Mouse (Mus musculus) T-helper 2 cell (primary cell): ENCODE measurements at regions not wholly inside any gene's neighbourhood (a gene's known extent, or its start where the extent isn't known, plus 50 kb on each side); places are given as distances from the start of the nearest gene placed in this dataset.

Source experiments
- in situ Hi-C: fragments of 300-600 bp; cut with MboI, MseI; formaldehyde crosslinking; loops from one replicate; pipeline ENCODE4 v1.15.1; 2025; ENCODE audit warnings: high pct_unique_total_duplicates

DNA sequence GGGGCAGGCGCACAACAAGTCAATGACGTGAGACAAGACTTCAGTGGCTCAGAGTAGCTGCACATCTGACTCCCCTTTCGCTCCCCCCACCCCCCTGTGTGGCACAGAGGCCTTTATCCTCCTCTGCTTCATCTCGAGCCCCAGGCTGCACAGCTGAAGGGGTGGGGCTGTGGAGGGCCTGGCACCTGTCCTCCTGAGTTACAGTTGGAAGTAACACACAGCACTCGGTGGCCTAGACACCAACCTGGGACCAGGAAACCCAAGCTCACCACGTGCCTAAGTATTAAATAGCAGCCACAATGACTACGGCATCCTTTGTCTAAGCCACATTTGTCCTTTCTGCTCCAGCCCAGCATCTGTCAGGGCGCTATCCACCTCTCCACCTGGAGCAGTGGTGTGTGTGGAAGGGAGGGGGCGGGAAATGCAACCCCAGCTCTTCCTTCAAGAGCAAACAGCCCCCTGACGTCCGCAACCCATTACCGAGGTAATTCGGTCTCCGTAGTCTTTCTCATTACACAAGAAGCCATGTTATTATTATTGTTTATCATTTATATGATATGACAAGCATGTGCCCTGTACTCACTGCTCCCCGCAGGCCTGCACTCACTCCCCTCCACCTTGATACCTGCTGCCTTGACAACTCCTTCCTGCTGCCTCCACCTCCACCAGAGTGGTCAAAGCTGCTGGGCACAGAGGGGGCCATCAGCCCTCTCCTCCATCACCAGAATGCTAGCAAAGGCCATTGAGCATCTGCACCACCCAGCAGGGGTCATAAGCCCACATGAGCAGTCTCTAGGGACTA is 73.7 kb upstream of the Igsf21 start:
- in situ Hi-C loops = no loop called here

DNA sequence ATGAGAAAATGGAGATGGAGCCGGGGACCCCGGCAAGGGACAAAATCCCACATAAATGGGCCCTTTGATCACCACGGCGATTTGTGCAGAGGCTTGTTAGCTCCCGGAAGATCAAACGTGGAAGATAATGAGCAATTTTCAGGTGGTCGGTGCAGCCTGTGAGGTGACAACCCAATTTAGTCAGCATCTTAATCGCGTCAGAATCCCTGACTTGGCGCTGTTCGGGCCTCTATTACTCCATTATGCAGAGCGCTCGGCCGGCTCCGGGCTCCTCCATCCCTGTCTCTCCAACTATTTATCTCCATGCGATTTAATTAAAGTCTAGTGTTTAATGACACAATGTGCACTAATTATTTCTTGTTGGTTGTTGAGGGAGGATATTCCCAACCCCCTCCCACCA is 66.1 kb upstream of the Igsf21 start:
- in situ Hi-C loops = no loop called here

DNA sequence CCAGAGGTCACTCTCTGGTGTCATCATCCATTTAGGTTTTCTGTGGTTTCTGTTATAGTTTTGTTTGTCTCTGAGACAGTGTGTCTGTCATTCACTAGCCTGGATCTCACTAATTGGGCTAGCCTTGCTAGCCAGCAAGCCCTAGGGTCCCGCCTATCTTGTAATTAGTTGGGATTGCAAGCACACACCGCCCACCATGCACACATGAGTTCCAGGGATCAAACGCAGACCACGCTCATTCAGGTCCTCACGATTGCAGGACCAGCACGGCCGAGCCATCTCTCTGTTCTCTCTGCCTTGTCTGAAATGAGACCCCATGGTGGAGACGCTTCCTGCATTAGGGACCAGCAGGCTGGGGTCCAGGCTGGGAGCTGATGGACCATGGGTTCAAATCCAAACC is 60.9 kb upstream of the Igsf21 start:
- in situ Hi-C loops = no loop called here

DNA sequence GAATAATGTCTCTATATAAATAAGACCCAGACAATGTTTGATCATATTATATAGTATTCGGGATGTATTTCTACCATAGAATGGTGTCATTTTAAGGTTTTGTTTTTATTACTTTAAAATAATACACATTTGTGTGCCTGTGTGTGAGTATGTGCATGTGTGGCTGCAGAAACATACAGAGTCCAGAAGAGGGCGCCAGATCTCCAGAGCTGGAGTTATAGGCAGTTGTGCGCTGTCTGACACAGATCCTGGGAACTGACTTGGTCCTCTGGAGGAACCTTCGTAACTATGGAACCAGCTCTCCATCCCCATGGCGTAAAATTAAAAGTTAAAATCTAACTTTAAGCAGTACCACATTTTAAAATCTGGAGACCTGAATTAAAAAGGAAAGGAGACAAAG is 58.4 kb upstream of the Igsf21 start:
- in situ Hi-C loops = no loop called here

DNA sequence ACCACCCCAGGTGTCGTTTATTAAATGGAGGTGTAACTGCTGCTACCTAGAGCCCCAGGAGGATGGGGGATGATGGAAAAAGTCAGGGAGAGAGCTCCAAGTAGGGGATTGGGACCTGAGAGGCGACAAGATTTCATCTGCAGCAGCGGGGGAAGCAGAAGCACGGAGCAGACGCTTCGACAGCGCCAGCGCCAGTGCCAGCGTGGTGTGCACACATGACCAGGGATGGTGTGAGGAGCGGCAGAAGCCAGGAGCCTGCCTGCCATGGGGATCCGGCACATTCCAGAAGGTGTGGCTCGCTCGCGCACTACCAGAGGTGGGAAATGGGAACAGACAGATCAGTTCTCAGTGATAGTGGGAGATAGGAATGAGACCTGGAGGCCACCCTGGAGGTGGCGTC is 55.1 kb upstream of the Igsf21 start:
- in situ Hi-C loops = no loop called here

DNA sequence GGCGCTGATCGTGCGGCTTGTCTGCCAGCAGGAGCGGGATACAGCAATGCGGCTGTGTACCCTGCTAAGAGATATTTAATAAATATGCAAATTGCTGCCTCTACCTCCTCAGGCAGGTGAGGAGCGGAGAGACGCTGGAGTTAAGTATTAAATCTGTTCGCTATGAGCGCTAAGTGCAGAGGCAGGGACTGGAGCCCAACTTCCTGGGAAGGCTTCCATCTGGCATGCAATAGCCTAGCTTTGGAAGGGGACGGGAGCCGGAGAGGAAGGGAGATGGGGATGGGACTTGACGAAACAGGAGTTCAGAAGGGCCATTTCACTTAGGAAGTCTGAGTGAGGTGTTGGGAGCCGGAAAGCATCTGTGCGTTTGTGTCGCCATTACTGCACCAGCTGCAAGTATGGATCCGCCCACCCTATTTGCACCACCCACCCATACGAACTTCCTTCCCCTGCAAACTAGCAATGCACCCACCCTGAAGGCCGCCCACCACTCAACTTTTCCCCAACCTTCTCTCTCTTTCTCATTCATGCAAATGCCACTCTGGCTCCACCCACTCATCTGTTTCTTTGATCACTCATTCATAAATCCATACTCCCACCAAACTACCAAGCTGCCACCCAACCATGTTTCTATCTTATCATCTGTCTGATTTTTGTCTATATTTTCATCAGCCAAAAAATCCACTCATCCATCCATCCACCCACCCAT is 51.5 kb upstream of the Igsf21 start:
- in situ Hi-C loops = no loop called here
